Mouse (Mus musculus) layer of hippocampus, adult 2 months (tissue): Measurements from ENCODE around the gene Gas7. TPM values are rescaled to one million over a fixed set of nuclear protein-coding genes. Genes with fewer than 3 reads are reported as not detected.

ENCODE experiments used
- DNase-seq, 2 experiments: peaks; one replicate each; pipeline ENCODE4 v3.0.0; 2022; ENCODE audit warnings: low spot score in 2 of 2
- H3K27ac ChIP-seq: fragments of 200-600 bp; 2 replicates; pipeline ENCODE4 v1.8.1; 2022
- H3K4me3 ChIP-seq: fragments of 200-600 bp; 2 replicates; pipeline ENCODE4 v1.8.1; 2022; ENCODE audit warnings: mild to moderate bottlenecking
- CTCF ChIP-seq: fragments of 200-600 bp; conservative IDR thresholded peaks from 2 replicates; pipeline ENCODE4 v1.8.1; 2022; ENCODE audit warnings: antibody characterized with exemption, mild to moderate bottlenecking, moderate library complexity
- total RNA-seq, 2 experiments: library from RNA; stranded (reverse); gene quantifications; 2 replicates each; pipeline ENCODE4 v1.2.3; 2021

Gene Gas7
- total RNA-seq, 2 experiments from 2014 or later: 453 to 462 TPM

DNA sequence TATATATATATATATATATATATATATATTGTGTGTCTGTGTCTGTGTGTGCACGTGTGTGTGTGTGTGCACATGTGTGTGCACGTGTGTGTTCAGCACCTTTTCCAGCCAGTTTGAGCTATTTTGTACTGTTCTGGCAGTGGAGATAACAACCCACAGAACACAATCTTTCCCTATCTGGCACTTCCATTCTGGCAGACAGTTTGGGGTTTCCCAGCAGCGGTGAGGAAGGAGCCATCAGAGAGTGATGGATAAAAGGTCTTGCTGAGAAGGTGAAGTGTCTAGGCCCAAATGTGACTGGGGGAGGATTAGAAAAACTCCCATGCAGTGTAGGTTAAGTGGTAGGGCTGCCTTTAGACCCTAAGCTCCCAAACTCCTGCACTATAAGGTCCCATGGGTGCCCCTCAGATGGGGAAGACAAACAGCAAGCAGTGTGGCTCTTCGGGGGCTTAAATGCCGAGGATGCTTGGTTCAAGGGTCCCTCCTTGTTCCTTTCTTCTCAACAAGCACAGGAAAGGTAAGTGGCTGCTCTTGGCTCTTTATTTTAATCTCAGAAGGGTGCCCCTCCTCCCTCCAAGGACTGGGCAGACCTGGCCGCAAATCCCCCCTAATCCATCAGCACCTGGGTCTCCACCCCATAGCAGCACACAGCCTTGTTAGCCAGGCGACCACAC lies 239.6 kb downstream of the Gas7 start, which contains the start of gene Rcvrn:
TSS of gene Rcvrn (plus strand) at position 624 of the 674 bp plus-strand sequence.
- TF ChIP-seq CTCF: no peak
- H3K27ac ChIP-seq: no peak within 1 kb of the TSS
- DNase-seq: no peak
- H3K4me3 ChIP-seq: no peak within 1 kb of the TSS

DNA sequence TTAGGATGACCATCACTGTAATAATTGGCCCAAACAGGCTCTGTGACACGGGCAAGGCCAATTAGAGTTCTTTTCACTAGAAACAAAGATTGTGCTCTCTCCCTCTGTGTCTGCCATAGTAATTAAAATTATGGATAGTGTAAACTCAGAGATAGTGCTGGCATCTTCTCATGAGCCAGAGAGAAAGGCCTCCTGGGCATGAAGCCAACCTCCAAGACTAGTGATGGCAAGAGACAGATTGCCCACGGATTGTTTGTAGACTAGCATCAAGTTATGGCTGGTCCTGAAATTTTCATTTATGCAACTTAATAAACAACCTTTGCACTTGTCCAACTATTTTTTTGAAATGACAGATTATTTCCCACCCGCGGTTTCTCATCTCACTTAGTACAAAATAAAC lies 257.7 kb downstream of the Gas7 start:
- Histone ChIP-seq H3K4me3 (no peak overlapping the region), H3K27ac (no peak overlapping the region)
- DNase-seq: peak; percentile 46 to 65
- no peak for TF ChIP-seq CTCF

GRCm38 (mm10) chr11:67715382-67715781 lies 260.1 kb downstream of the Gas7 start:
- Histone ChIP-seq H3K27ac (no peak overlapping the region), H3K4me3 (no peak overlapping the region)
- no peak for TF ChIP-seq CTCF
- no peak for DNase-seq

GRCm38 (mm10) chr11:67721485-67721884 lies 266.2 kb downstream of the Gas7 start:
- no peak for DNase-seq
- Histone ChIP-seq H3K4me3 (no peak overlapping the region), H3K27ac (no peak overlapping the region)
- TF ChIP-seq CTCF: no peak

DNA sequence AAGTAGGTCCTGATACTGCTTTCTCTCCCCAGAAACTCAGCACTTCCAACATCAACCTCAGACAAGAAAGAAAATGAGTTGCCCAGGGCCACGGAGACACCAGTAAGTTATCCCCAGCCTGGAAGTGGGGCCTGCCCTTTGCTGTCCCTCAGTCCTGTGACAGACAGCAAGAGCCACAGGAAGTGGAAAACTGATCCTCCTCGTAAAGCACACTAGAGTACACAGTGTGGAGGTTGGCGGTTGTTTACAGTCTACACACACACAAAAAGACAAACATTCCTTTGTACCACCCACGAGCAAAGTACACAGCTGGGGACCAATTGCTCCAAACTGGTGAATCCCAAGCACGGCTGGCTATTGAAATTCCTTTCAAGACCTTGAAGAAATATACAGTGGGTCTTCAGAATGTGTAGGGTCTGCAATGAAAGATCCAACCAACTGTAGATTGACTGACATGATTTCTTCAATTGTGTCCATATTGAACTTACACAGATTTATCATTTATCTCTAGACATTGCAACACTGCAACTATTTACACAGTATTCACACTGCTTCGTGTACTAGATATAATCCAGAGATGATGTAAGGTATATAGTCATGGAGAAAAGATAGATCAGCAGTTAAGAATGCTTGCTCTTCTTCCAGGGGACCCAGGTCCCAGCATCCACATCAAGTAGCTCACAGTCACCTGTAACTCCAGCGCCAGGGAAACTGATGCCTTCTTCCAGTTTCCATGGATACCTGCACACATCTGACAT lies 267.3 kb downstream of the Gas7 start:
- H3K27ac ChIP-seq: 0 out of 2 replicates have a peak overlapping the region, but pooled peaks have one; percentile 10
- no peak for DNase-seq
- H3K4me3 ChIP-seq: no peak overlapping the region
- TF ChIP-seq CTCF: no peak

DNA sequence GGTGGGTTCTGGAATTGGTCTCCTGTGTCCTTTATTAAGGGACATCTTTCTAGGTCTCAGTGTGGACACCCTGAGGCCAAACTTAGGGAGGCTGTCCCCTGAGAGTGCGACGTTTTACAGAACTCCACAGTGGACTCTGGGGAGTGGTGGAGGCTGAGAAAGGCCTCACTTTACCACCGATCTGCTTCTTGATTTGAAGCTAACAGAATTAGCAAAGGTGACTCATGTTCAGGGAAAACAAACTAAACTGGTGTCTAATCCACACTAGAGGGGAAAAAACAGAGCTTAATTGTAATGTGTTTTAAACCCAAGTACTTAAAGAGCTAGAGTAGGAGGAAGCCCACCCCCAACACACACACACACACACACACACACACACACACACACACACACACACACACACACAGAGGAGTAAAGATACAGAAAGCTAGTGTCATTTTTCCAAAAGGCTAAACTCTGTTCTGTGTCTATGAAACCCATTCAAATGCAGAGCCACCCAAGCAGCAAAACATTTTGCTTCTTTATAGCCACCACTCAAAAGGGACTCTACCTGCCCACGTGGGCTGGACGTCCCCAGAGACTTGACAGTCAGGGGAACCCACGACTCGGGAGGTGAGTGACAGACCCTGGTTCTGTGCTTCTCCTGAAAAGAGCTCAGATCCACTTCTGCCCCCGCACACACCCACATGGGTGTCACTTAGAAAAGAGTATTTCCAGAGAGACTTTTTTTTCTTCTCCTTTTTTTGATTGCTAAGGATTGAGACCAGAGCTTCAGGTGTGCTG lies 268.2 kb downstream of the Gas7 start:
- H3K27ac ChIP-seq: 0 out of 2 replicates have a peak overlapping the region, but pooled peaks have one; percentile 10
- no peak for DNase-seq
- no peak overlapping the region for H3K4me3 ChIP-seq
- no peak for TF ChIP-seq CTCF

- no peak for TF ChIP-seq CTCF
- H3K4me3 ChIP-seq: no peak overlapping the region
- DNase-seq: no peak
- H3K27ac ChIP-seq: no peak overlapping the region
Observed at GRCm38 (mm10) chr11:67727095-67727494, 271.9 kb downstream of the Gas7 start.

GRCm38 (mm10) chr11:67728726-67729125 lies 273.5 kb downstream of the Gas7 start:
- DNase-seq: no peak
- TF ChIP-seq CTCF: no peak

DNA sequence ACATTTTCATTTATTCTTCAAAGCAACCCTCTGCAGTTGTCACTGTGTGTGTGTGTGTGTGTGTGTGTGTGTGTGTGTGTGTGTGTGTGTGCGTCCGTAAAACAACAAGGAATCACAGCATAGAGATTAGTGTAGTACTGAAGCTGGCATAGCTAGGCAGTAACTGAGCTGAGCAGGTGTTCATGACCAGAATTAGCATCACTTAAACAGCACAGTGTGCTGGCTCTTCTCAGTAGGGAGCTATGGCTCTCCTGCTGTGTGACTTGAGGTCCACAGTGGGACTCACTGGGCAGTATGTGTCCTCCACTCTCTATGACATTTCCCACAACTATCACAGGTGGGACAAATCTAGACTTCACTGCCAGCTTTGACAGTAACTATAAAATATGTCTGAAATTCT lies 275.8 kb downstream of the Gas7 start:
- no peak for TF ChIP-seq CTCF
- no peak for DNase-seq
- Histone ChIP-seq H3K4me3 (no peak overlapping the region), H3K27ac (no peak overlapping the region)

More at GRCm38 (mm10) chr11:67728726-67729125, 273.5 kb downstream of the Gas7 start:
- Histone ChIP-seq H3K4me3 (no peak overlapping the region), H3K27ac (no peak overlapping the region)

DNA sequence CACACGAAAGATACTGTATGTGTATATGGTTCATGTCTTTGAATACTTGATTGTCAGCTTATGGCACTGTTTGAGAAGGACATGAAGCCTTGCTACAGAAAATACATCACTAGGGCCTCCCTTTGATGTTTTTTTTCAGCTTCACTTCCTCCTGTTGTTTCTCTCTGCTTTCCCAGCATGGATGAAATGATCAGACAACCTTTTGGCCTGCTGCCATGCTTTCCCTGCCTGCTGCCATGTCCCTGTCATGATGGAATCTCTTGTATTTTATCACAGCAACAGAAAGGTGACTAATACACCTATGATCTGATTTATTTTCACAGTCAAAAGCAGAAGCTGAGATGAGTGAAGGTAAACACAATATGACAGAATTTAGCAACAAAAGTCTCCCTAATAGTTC lies 278.5 kb downstream of the Gas7 start:
- Histone ChIP-seq H3K4me3 (no peak overlapping the region), H3K27ac (no peak overlapping the region)
- TF ChIP-seq CTCF: no peak
- DNase-seq: no peak

GRCm38 (mm10) chr11:67734597-67734996 lies 279.4 kb downstream of the Gas7 start:
- peak in 1 of 2 experiments; percentile 13 for DNase-seq
- Histone ChIP-seq H3K4me3 (no peak overlapping the region), H3K27ac (no peak overlapping the region)
- TF ChIP-seq CTCF: no peak

DNA sequence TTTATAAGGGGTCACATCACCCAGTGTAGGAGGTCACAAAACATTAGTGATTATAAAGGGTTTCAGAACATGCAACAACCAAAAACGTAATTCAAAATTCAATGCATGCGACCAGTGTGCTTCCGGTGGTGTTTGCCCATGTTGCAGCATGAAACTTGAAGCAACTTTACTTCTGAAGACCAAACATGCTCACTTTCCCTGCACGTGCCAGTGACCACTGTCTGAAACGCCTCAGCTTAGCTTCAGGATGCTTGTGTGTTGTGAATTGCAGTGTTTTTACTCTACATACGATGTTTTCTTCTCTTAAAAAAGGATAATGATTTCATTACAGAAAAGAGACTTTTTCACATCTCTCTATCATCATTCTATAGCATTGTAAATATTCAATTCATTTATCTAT lies 283.1 kb downstream of the Gas7 start:
- DNase-seq: no peak
- no peak overlapping the region for H3K4me3 ChIP-seq
- no peak for TF ChIP-seq CTCF
- no peak overlapping the region for H3K27ac ChIP-seq

Other genes starting within 250 kb of the Gas7 start
- under 1 TPM; 0.07 to 0.15 TPM for gene Myh4, start 217.4 kb upstream of the Gas7 start, total RNA-seq
- 1 to 10 TPM; 1.3 to 1.4 TPM for gene Myh8, start 178.3 kb upstream of the Gas7 start, total RNA-seq
- gene Myh13, start 133.8 kb upstream of the Gas7 start, total RNA-seq: under 1 TPM; 0.10 to 0.12 TPM
- gene Rcvrn, start 239.9 kb downstream of the Gas7 start, total RNA-seq: 1 to 10 TPM; 1.4 to 1.9 TPM